Mouse (Mus musculus): ENCODE results near the gene Olfr695.
A peak's percentile ranks its signal among the peaks of the same experiment; 100 is the strongest.
"Not testable (repeated sequence)": the region's sequence is repeated elsewhere in the genome, so short reads cannot be mapped to it uniquely, and the experiment has no call there.

Olfr695 gene

GRCm38 (mm10) chr7:106716296-106716695, at the start of gene Olfr695:
Gene Olfr695 (minus strand): TSS chr7:106716396.
- TF ChIP-seq POU5F1 (IDR thresholded peaks at IDR 0.05; ENCODE audit: borderline replicate concordance, low read length) (no peak), CTCF (conservative IDR thresholded peaks at IDR 0.05; ENCODE audit: low read length) (no peak), NANOG (IDR thresholded peaks at IDR 0.05; ENCODE audit: borderline replicate concordance, low read length) (no peak)
- Histone ChIP-seq H3K4me1 (replicated peaks; ENCODE audit: low read depth, low read length) (no peaks in the 10 kb centered on the region), H3K27me3 (ENCODE audit: insufficient read depth, low read length) (no peaks in the 10 kb centered on the region), H3K4me3 (replicated peaks; ENCODE audit: low read length) (no peak within 1 kb of the TSS), H3K36me3 (ENCODE audit: insufficient read depth, low read length) (no peaks in the 10 kb centered on the region), H3K9me3 (ENCODE audit: low read length) (peaks cover 10% of the 10 kb centered on the region; the same call in 1 of the 2 replicates)

DNA sequence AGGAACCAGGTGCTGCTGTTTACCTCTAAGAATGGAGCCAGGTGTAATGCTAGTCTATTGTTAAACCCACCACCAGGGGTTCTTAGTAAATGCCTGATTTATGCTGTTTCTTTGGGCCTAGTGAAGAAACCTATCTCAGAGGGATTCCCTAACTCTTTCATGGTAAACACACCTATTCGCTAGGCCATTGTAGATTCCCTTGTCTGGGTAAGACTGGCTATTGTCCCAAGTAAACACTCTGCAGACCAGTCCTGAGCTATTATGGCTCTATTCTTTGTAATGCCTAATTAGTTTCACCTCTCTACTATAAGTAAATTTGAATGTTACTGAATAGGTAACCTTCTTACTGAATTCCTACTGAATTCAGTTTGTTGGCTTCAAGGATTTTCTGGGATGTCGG, 44.8 kb upstream of the Olfr695 start:
- not testable (repeated sequence) for H3K4me1 ChIP-seq (replicated peaks; ENCODE audit: low read depth, low read length); H3K4me3 ChIP-seq (replicated peaks; ENCODE audit: low read length); H3K27me3 ChIP-seq (ENCODE audit: insufficient read depth, low read length); H3K36me3 ChIP-seq (ENCODE audit: insufficient read depth, low read length)
- peaks cover 10% of the 10 kb centered on the region; the same call in 1 of the 2 replicates for H3K9me3 ChIP-seq (ENCODE audit: low read length)
- peak; percentile 64; the same call in 1 of the 2 replicates for TF ChIP-seq NANOG (IDR thresholded peaks at IDR 0.05; ENCODE audit: borderline replicate concordance, low read length)

- no peaks in the 10 kb centered on the region for H3K27me3 ChIP-seq (ENCODE audit: insufficient read depth, low read length)
- H3K4me1 ChIP-seq (replicated peaks; ENCODE audit: low read depth, low read length): peaks cover 5% of the 10 kb centered on the region
- peaks cover 10% of the 10 kb centered on the region; the same call in 1 of the 2 replicates for H3K9me3 ChIP-seq (ENCODE audit: low read length)
- no peak overlapping the region for H3K4me3 ChIP-seq (replicated peaks; ENCODE audit: low read length)
- H3K36me3 ChIP-seq (ENCODE audit: insufficient read depth, low read length): no peaks in the 10 kb centered on the region
- TF ChIP-seq NANOG (IDR thresholded peaks at IDR 0.05; ENCODE audit: borderline replicate concordance, low read length): no peak
- TF ChIP-seq CTCF (conservative IDR thresholded peaks at IDR 0.05; ENCODE audit: low read length): no peak
- no peak for TF ChIP-seq POU5F1 (IDR thresholded peaks at IDR 0.05; ENCODE audit: borderline replicate concordance, low read length)
Observed at GRCm38 (mm10) chr7:106758800-106759199, 42.6 kb upstream of the Olfr695 start.

DNA sequence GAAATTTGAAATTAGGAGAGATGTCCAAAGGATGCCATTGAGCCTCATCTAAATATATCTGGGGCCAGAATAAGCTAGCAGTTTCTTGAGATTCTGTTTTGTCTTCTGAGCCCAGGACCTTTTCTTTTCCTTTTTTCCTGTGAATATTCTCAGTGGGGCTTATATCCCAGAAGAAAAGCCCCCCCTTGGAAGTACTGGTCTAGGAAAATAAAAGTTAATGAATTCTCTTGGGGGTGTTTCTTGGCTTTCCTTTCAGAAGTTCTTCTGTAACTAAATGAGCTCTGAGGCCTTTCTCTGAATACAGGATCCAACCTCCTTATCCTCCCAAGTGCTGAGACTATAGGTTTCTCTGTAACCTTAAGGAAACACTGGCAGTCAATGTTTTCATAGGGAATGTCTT, 39.1 kb upstream of the Olfr695 start, which contains the start of gene Olfr698:
Gene Olfr698 (minus strand): TSS at position 101 of the 400 bp plus-strand sequence.
- H3K27me3 ChIP-seq (ENCODE audit: insufficient read depth, low read length): no peaks in the 10 kb centered on the region
- H3K36me3 ChIP-seq (ENCODE audit: insufficient read depth, low read length): no peaks in the 10 kb centered on the region
- no peak within 1 kb of the TSS for H3K4me3 ChIP-seq (replicated peaks; ENCODE audit: low read length)
- peaks cover under 1% of the 10 kb centered on the region for H3K4me1 ChIP-seq (replicated peaks; ENCODE audit: low read depth, low read length)
- no peak for TF ChIP-seq CTCF (conservative IDR thresholded peaks at IDR 0.05; ENCODE audit: low read length)
- peaks cover 4% of the 10 kb centered on the region; the same call in 1 of the 2 replicates for H3K9me3 ChIP-seq (ENCODE audit: low read length)

GRCm38 (mm10) chr7:106745811-106746210, 29.6 kb upstream of the Olfr695 start:
- H3K4me1 ChIP-seq (replicated peaks; ENCODE audit: low read depth, low read length): peaks cover 10% of the 10 kb centered on the region
- H3K27me3 ChIP-seq (ENCODE audit: insufficient read depth, low read length): no peaks in the 10 kb centered on the region
- H3K9me3 ChIP-seq (ENCODE audit: low read length): peaks cover 30% of the 10 kb centered on the region
- H3K36me3 ChIP-seq (ENCODE audit: insufficient read depth, low read length): no peaks in the 10 kb centered on the region; the same call in 1 of the 2 replicates
- TF ChIP-seq POU5F1 (IDR thresholded peaks at IDR 0.05; ENCODE audit: borderline replicate concordance, low read length) (no peak), CTCF (conservative IDR thresholded peaks at IDR 0.05; ENCODE audit: low read length) (no peak), NANOG (IDR thresholded peaks at IDR 0.05; ENCODE audit: borderline replicate concordance, low read length) (no peak)
- no peak overlapping the region for H3K4me3 ChIP-seq (replicated peaks; ENCODE audit: low read length)

GRCm38 (mm10) chr7:106742343-106742742, 26.1 kb upstream of the Olfr695 start, which contains the start of gene Olfr697:
Gene Olfr697 (minus strand): TSS chr7:106742443.
- TF ChIP-seq CTCF (conservative IDR thresholded peaks at IDR 0.05; ENCODE audit: low read length): no peak
- TF ChIP-seq NANOG (IDR thresholded peaks at IDR 0.05; ENCODE audit: borderline replicate concordance, low read length): no peak
- no peak for TF ChIP-seq POU5F1 (IDR thresholded peaks at IDR 0.05; ENCODE audit: borderline replicate concordance, low read length)
- H3K9me3 ChIP-seq (ENCODE audit: low read length): peaks cover 20% of the 10 kb centered on the region
- no peaks in the 10 kb centered on the region for H3K27me3 ChIP-seq (ENCODE audit: insufficient read depth, low read length)
- H3K4me3 ChIP-seq (replicated peaks; ENCODE audit: low read length): no peak within 1 kb of the TSS
- peaks cover 10% of the 10 kb centered on the region for H3K4me1 ChIP-seq (replicated peaks; ENCODE audit: low read depth, low read length)
- no peaks in the 10 kb centered on the region for H3K36me3 ChIP-seq (ENCODE audit: insufficient read depth, low read length)

GRCm38 (mm10) chr7:106737028-106737427, 20.8 kb upstream of the Olfr695 start:
- no peaks in the 10 kb centered on the region for H3K36me3 ChIP-seq (ENCODE audit: insufficient read depth, low read length)
- no peaks in the 10 kb centered on the region for H3K27me3 ChIP-seq (ENCODE audit: insufficient read depth, low read length)
- H3K4me3 ChIP-seq (replicated peaks; ENCODE audit: low read length): no peak overlapping the region
- TF ChIP-seq POU5F1 (IDR thresholded peaks at IDR 0.05; ENCODE audit: borderline replicate concordance, low read length): no peak
- no peaks in the 10 kb centered on the region for H3K9me3 ChIP-seq (ENCODE audit: low read length)
- H3K4me1 ChIP-seq (replicated peaks; ENCODE audit: low read depth, low read length): no peaks in the 10 kb centered on the region

GRCm38 (mm10) chr7:106733717-106734116, 17.5 kb upstream of the Olfr695 start:
- no peaks in the 10 kb centered on the region for H3K27me3 ChIP-seq (ENCODE audit: insufficient read depth, low read length)
- TF ChIP-seq CTCF (conservative IDR thresholded peaks at IDR 0.05; ENCODE audit: low read length): no peak
- no peak overlapping the region for H3K4me3 ChIP-seq (replicated peaks; ENCODE audit: low read length)
- H3K9me3 ChIP-seq (ENCODE audit: low read length): no peaks in the 10 kb centered on the region
- no peaks in the 10 kb centered on the region for H3K36me3 ChIP-seq (ENCODE audit: insufficient read depth, low read length)
- no peaks in the 10 kb centered on the region for H3K4me1 ChIP-seq (replicated peaks; ENCODE audit: low read depth, low read length)

DNA sequence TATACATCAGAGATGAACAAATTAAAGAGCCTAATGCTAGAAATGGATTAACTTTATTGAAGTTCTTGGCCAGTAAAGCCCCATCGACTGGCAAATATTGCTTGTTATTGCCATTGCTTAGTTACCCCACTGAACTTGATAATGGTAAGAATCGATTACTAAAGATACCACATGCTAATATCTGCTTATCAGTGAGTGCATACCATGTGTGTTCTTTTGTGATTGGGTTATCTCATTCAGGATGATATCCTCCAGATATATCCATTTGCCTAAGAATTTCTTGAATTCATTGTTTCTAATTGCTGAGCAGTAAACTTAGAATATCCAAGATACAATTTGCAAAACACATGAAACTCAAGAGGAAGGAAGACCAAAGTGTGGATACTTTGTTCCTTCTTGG, 9.5 kb upstream of the Olfr695 start:
- H3K36me3 ChIP-seq (ENCODE audit: insufficient read depth, low read length); H3K9me3 ChIP-seq (ENCODE audit: low read length); H3K4me3 ChIP-seq (replicated peaks; ENCODE audit: low read length); H3K27me3 ChIP-seq (ENCODE audit: insufficient read depth, low read length); H3K4me1 ChIP-seq (replicated peaks; ENCODE audit: low read depth, low read length): not testable (repeated sequence)
